Mouse (Mus musculus) ovary, postnatal 36 days (tissue): ENCODE data around the gene Rhox3e.
"Not testable (repeated sequence)": the region's sequence is repeated elsewhere in the genome, so short reads cannot be mapped to it uniquely, and the experiment has no call there.

Experiments
- DNase-seq: peaks from one replicate; pipeline ENCODE4 v3.0.0; 2022; ENCODE audit warnings: low spot score, mixed read lengths

The Rhox3e gene

GRCm38 (mm10) chrX:37541719-37542118, at the start of gene Rhox3e:
TSS of gene Rhox3e (plus strand) at chrX:37542019.
- not testable (repeated sequence) for DNase-seq

- DNase-seq: not testable (repeated sequence)
Measured at GRCm38 (mm10) chrX:37514059-37514458, 27.8 kb upstream of the Rhox3e start, which contains the start of gene Rhox4d. TSS of gene Rhox4d (plus strand) at chrX:37514359.

GRCm38 (mm10) chrX:37530152-37530551, 11.7 kb upstream of the Rhox3e start, which contains the start of gene Rhox2e:
TSS of gene Rhox2e (plus strand) at chrX:37530452.
- DNase-seq: not testable (repeated sequence)

- not testable (repeated sequence) for DNase-seq
Measured at GRCm38 (mm10) chrX:37557112-37557511, 15.3 kb downstream of the Rhox3e start, which contains the start of gene Rhox4e. TSS of gene Rhox4e (plus strand) at chrX:37557412.

GRCm38 (mm10) chrX:37571105-37571504, 29.3 kb downstream of the Rhox3e start, which contains the start of gene Rhox2f:
TSS of gene Rhox2f (plus strand) at chrX:37571405.
- not testable (repeated sequence) for DNase-seq

GRCm38 (mm10) chrX:37572638-37573037, 30.8 kb downstream of the Rhox3e start:
- not testable (repeated sequence) for DNase-seq

GRCm38 (mm10) chrX:37580692-37581091, 38.9 kb downstream of the Rhox3e start, which contains the start of gene Rhox3f:
TSS of gene Rhox3f (plus strand) at chrX:37580992.
- not testable (repeated sequence) for DNase-seq
